Mouse (Mus musculus): ENCODE data around the gene Arhgap28. TPM values are rescaled to one million over a fixed set of nuclear protein-coding genes. Genes with fewer than 3 reads are reported as not detected.
"Not testable (repeated sequence)": the region's sequence is repeated elsewhere in the genome, so short reads cannot be mapped to it uniquely, and the experiment has no call there.

Arhgap28 gene
- total RNA-seq, 2 experiments from 2014 or later = 1.1 to 1.2 TPM

DNA sequence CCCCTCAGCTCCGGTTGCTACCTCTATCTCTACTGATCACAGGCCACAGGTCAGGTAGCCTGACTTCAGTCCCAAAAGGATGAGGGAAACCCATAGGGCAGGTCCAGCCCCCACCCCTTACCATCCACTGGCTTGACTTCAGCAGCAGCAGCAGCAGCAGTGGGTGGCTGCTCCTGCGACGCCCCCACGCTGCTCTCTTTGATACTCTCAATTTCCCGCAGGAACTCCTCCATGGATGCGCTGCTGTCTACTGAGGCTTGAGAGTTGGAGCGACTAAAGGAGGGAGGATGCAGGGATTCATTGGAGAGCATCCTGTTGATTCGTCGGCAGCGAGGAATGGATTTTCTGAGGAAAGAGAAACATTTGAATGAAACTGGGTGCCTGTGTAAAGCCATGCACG lies 102.8 kb downstream of the Arhgap28 start:
- intact Hi-C loops (cut with DNase I) = no loop called here
- DNase-seq = no peak

DNA sequence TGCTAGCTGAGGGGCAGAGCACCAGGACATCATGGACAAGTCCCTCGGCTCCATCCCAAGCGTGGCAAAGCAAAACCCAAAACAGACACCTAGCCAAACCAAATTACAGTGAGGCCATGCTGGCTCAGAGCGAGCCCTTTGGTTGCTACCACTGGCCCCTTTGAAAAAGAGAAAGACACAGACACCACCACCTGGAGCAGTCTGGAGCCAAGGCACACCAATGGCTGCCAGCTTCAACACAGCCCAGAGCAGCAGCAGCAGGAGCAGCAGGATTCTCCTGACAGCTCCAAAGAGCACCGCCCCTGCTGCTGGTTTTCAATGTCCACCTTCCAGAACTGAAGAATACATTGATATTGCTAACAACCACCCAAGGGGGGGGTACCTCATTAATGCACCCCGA lies 104.5 kb downstream of the Arhgap28 start:
- no peak for DNase-seq
- intact Hi-C loops (cut with DNase I) = no loop called here

DNA sequence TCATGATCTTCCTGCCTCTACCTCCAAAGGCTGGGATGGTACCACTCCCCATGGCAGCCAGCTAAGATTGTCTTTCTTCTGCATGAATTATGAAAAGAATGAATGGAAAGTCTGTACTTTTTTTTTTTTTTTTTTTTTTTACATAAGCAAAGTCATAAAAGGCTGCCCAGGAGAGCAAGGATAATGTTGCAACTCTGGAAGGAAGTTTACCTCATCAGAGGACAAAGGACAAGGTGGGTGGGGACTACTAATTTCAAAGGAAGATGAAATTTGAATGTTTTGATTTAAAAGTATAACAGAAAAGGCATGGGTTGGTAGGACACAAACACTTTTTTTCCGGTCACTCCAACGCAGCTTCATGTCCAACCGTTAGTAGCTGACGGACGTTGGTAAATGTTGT lies 107.5 kb downstream of the Arhgap28 start:
- DNase-seq = no peak
- intact Hi-C loops (cut with DNase I) = no loop called here

DNA sequence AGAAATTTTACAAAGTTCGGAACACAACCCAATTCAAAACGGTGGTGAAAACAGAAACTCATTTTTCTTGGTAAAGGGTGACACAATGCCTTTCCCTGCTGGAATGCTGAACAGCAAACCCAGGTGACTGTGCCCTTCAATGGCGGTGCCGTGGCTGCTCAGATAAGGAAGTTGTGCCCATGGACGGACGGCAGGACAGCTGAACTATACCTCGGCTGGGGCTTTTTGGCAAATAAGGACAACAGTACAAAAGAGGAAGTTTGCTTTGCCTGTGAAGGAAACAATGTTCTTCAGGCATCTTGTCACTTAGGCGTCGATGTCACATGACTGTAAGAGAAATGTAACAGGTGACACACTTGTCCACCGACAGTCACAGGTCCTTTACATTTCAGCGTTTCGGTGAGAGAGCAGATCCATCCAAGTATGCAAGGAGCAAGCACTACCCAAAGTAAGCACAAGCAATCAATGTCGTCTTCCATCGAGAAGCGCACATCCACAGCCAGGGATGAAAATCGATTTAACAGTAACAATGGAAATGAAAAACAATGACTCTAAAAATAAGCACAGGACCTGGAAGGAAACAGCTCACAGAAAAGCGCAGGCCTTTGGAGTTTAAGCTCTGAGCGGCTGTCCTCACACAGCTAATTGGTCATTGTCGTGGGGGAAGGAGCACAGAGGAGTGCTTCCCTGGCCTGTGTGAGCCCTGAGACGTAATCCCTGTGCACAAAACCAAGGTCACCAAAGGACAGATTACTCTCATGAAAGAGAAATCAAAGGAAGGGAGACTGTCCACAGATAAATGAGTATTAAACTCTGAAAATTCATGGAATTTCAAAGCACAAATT lies 114.2 kb downstream of the Arhgap28 start:
- intact Hi-C loops (cut with DNase I) = no loop called here
- DNase-seq = no peak

DNA sequence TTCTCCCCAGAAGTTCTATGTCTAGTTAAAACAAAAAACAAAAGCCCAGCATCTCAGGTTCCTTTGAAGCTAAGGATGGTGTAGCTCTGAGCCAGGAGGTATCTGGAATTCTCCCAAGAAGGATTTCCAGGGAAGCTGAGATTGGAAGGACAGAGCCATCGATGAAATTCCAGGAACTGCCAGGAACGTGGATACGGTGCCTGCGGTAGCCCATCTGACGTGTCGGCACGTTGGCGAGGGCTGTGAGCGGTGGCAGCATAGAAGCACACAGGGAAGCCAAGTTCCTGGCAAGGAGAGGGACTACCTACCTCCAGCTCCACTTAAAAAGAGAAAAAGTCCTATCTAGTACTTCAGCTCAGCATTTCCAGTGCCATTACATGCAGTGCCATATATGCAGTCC lies 115.8 kb downstream of the Arhgap28 start:
- intact Hi-C loops (cut with DNase I) = no loop called here
- DNase-seq = no peak

DNA sequence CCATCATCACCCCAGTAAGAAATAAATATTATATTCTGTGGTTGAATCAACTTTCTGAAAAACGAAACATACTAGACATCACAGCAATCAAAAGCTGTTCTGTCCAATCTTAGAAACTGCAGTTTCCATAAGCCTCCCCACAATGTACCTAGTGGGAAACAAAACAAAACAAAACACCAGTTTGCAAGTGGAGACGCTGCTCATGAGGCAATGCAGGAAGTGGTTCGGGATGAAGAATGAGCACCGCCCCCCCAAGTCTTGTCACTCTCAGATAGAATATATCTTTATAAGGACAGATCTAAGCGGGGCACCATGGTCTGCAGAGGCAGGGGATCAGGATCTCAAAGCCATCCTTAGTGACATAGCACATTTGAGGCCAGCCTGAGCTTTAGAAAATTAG lies 117.6 kb downstream of the Arhgap28 start:
- DNase-seq = no peak
- intact Hi-C loops (cut with DNase I) = no loop called here

DNA sequence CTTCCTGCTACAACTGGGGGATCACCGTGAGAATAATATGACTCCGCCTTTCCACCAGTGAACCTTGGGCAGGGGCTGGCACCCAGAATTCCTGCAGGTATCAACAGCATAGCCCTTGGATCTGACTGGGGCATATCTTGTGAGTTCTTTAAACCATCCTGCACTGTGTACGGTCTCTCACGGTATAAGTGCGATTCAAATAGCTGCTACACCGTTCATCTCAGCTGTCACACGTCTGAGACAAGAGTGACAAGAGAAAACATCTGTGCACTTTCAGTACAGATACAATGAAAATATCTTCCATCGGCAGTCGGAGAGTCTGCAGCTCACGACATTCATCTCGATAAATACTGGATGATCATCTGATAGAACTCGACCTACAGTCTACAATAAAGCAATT lies 126.3 kb downstream of the Arhgap28 start:
- intact Hi-C loops (cut with DNase I) = no loop called here

DNA sequence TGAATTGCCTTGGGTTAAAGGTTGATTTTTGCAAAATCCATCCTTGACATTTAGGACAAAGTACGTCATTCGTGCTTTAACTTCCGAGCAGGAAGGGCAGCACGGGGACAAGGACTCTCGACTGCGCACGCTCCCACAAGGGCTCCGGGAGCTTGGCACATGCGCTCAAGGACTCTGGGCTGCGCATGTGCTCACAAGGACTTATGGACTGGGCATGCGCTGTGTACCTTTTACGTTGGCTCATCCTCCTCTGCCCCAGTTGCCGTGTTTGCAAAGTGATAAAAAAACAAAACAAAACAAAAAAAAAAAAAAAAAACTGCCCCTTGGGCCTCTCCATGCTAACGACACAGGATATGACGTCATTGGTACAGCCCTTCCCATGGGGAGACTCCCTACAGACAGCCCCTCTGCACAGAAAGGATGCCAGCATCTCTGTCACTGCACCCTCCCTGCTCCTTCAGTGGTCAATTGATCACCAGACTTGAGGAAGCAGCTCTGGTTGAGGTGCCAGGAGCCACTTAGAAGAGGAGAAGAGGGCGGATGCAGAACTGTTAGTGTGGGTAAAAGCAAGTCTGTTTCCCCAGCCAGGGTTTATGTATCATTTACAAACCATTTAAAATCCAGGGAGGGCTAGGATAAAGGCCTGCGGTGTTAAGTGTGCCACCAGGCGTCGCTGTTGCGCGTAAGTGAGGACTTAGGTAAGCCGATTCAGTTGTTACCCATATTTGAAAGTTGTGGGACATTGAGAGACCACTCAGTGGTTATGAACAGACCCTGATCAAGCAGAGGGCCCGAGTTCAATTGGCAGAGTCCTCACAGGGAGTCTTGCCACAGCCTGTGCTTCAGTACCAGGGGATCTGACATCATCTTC lies 134.0 kb downstream of the Arhgap28 start:
- DNase-seq = peak; percentile 56 to 67
- intact Hi-C loops (cut with DNase I) = loop anchor here (10.0 kb wide), 1 partner anchor 975 kb away; no protein-coding TSS in a partner anchor

More for the DNA sequence above, 126.3 kb downstream of the Arhgap28 start:
- DNase-seq = no peak

DNA sequence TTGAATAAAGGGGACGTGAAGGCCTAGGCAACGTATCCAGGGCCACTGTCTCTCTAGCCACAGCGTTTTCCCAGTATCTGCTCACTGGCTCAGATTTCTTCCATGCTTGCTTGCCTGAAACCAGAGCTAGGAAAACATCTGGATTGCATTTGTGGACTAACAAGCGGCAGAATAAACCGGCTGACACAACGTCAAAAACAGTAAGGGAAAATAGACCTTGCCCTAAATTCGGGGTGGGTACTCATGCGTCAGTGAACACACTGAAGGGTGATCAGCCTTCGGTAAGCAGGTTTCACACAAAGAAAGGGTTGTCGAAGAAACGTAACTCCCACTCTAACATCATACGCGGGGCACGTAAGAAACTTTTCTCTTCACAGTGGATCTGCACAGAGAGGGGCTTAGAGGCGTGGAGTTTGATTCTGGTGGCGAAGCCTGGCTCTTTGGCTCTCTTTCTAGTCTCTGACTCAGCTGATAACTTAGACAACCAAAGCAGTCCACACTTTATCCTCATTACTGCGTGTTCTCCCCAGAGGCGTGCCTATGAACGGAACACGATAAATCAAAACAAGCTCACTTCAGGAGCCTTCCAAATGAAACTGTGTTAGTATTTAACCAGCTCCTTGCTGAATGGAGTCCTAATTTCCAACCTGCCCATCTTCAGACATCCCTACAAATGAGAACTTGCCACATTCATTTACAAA lies 137.2 kb downstream of the Arhgap28 start:
- peak; percentile 25 to 31 for DNase-seq
- intact Hi-C loops (cut with DNase I) = loop anchor here (10.0 kb wide), 1 partner anchor 978 kb away; no protein-coding TSS in a partner anchor

DNA sequence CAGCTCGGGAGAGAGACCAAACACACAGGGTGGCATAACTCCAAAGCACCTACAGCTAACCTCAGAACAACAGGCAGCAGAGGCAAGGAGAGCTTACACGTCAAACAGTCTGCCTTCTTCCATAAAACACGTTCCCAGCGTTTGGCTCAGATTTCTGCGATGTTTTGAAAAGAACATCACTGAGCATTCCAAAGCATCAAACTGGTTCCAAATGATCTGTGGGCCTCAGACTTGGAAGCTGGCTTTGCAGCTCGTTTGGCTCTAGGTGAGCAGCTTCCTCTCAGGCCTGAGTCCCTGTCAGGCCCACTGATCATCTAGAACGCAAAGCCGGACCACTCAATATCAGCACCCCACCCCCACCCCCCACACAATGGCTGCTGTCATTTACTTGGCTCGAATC lies 137.9 kb downstream of the Arhgap28 start:
- DNase-seq = peak in 1 of 2 experiments; percentile 13
- intact Hi-C loops (cut with DNase I) = loop anchor here (10.0 kb wide), 1 partner anchor 979 kb away; no protein-coding TSS in a partner anchor

DNA sequence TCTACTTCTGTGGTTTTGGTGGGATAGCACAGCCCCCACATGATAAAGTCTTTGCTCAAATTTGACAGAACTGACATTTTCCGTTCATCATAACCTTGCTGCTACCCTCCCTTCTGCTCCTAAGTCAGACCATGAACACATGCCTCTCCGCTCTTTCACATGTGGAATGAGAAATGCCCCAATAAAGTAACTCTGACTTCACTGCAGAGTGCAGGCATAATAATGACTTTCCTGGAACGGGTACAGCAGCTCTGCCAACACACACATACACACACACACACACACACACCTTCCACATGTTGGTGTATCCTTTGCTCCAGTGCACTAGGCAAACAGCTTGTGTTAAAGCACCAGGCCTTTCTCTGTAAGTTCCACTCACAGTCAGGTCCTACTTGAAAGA lies 139.0 kb downstream of the Arhgap28 start:
- intact Hi-C loops (cut with DNase I) = loop anchor here (10.0 kb wide), 1 partner anchor 980 kb away; no protein-coding TSS in a partner anchor
- no peak for DNase-seq

DNA sequence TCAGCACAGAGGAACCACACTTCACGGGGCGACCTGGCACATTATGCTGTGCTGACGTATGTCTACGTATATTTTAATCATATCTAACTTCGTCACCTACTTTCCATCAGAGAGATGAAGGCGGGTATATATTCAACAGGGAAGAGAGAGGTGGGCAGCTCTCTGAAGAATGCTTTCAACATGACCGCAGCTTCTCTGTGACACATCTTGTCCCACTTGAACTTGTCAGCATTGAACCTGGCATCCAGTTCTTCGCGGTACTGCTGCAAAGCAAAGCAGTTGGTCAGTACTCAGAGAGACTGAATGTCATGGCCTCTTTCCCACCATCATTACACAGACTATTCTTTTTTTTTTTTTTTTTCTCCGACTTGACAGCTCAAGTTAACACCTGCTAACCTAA lies 139.6 kb downstream of the Arhgap28 start:
- intact Hi-C loops (cut with DNase I) = loop anchor here (10.0 kb wide), 1 partner anchor 980 kb away; no protein-coding TSS in a partner anchor
- no peak for DNase-seq

DNA sequence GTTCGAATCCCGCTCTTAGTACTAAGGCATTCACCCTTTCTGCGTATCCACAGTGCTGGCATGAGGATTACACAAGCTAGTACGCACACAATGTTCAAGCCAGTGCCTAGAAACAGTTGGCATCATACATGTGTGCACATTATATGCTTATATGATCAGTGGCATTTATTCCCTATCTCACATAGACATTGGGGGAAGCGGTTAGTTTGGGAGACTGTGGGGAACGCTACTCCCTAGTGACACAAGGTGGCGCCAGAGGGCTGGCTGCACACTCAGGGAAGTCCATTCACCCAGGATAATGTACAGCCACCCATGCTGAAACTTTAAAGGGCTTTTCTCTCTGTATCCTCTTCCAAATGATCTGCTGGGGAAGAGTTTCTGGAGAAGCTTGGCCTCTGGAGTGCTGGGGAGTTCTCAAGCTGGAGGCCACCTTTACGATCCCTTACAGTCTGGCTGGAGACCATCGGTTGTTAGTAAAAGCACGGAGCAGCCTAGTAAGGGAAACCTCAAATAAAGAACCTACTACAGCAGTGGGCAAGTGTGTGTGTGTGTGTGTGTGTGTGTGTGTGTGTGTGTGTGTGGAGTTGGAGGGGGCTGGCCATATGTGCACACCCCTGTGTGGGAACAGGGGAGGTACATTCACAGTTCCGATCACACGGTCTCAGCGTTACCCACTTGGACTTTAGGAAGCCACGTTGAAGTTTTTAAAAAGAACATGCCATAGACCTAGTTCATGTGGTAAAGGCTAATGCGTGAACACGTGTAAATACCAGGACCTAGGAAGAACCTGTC lies 142.0 kb downstream of the Arhgap28 start:
- peak; percentile 34 to 59 for DNase-seq
- intact Hi-C loops (cut with DNase I) = loop anchor here (2.0 to 10.0 kb wide), 2 partner anchors 305 to 983 kb away; no protein-coding TSS in a partner anchor

DNA sequence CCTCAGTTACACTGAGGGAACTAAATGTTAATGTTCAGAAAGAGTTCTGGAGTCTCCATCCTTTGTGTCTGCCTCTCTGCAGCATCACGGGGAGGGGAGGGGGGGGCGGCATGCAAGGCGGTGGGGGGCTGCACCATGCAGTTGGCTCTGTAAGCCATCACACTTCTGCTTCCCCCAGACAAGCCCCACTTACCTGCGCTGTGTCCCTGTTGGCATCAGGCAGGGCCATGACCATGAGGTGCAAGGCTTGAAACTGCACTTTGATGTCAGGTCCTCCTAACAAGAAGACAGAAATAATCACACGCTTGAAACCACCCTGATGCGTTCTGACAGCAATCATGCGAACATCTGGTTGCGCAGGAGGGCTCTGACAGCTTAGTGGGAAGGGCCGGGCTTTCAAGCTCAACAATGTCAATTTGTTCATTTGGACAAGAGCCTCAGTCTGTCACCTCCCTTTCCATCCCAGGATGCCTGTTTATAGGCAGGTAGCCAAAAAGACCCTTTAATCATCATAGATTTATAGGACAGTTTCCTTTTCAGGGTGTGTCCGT lies 142.8 kb downstream of the Arhgap28 start:
- intact Hi-C loops (cut with DNase I) = loop anchor here (2.0 to 10.0 kb wide), 2 partner anchors 306 to 984 kb away; no protein-coding TSS in a partner anchor
- no peak for DNase-seq

DNA sequence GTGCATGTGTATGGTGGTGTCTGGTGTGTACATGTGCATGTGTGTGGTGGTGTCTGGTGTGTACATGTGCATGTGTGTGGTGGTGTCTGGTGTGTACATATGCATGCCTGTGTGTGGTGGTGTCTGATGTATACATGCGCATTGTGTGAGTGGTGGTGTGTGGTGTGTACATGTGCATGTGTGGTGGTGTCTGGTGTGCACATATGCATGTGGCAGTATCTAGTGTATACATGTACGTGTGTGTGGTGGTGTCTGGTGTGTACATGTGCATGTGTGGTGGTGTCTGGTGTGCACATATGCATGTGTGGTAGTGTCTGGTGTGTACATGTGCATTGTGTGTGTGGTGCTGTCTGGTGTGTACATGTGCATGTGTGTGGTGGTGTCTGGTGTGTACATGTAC lies 162.4 kb downstream of the Arhgap28 start:
- DNase-seq; intact Hi-C loops (cut with DNase I): not testable (repeated sequence)

DNA sequence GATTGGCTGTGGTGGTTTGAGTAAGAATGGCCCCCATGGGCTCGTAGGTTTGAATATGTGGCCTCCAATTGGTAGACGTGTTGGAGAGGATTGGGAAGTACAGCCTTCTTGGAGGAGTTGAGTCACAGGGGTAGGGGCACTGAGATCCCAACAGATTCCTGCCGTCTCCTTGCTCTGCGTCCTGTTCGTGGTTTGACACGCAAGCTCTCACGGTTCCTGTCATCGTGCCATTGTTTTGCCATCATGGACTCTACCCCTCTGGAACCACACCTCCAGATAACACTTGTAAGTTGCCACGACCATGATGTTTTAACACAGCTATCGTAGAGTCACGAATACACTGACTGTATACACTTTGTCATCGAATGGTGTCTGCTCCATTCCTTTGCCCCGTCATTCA lies 165.0 kb downstream of the Arhgap28 start:
- DNase-seq = no peak
- intact Hi-C loops (cut with DNase I) = loop anchor here (10.0 kb wide), 1 partner anchor 1264 kb away; no protein-coding TSS in a partner anchor

DNA sequence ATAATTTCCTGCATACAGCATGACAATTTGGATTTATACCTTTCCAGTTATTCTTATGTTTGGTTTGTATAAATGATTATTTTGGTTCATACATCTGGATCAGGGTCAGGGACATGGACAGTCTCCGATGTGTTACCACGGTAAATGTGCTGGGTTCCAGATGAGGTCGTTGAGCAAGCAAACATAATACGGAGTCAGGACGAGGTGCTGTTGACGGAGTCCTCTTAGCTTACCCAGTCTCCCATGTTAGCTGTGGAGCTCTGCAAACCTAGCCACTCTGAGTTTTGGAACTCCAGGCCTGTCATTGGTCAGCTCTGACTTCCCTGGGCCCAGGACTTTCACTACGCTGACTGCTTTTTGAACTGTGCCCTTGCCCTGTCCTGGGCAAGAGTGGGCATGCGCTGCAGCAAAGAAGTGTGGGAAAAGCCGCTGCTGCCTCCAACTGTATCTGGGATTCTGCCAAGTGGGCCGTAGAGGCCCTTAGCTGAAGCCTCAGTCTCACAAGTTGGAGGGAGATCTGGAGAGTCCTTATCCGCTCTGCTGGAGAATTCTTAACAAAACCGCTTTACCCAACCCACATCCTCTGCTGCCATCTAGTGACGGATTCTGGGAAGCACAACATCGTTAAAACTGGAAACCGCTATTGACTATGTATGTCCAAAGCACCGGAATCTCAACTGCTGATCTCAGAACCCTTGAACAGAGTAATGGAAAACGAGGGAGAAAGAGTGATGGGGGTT lies 166.4 kb downstream of the Arhgap28 start:
- peak; percentile 35 to 36 for DNase-seq
- intact Hi-C loops (cut with DNase I) = loop anchor here (10.0 kb wide), 1 partner anchor 1263 kb away; no protein-coding TSS in a partner anchor

DNA sequence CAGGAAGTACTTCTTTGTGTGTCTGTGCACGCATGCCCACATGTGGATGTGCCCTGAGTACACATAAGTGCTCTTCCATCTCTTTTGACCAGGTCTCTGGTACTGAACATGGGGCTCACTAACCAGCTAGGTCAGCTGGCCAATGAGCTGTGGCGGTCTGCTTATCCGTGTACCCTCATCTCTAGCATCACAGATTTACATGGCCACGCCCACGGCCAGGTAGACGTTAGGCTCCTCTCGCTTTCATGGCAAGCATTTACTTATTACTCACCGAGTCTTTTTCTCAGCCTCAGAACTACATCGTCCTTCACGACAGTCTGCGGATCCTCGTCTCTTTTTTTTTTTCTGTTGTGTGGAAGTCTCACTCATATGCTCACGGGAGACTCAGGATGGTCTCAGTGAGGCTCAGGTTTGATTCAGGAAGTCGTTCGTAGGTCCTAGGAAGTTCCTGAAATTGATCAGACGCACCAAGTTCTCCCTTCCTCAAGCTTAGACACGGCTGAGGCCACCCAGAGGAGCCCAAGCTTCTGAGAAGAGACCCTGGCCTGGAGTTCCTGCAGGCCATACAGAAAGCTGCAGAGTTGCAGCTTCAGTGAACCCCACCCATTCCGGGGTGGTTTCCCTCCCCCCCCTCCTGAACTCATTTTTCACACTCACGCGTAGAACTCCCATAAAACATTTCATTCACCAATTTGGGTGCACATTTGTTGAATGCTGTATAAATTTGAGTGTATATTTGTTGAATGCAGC lies 167.6 kb downstream of the Arhgap28 start:
- DNase-seq = no peak
- intact Hi-C loops (cut with DNase I) = loop anchor here (1.0 to 10.0 kb wide), 2 partner anchors 58 to 1262 kb away; no protein-coding TSS in a partner anchor

Measured in gastrocnemius, postnatal 36 days (tissue).